ENCODE assay signal across 12 mouse cellular contexts in genomic region chr1:36883805-36884204, GRCm38 (mm10). TPM values are rescaled to one million over a fixed set of nuclear protein-coding genes. Genes with fewer than 3 reads are reported as not detected.
DNase-seq lines count a peak whose midpoint lies in the region; ATAC-seq lines count a peak whose summit lies in the region.
"Had no signal": no experiment of that assay in that cellular context is flagged by ENCODE, and none has a peak within 500 bp of the region (broad histone marks: within the 10 kb centered on the region; RNA-seq: fewer than 3 reads in every experiment).

No protein-coding gene starts in this region.

- no peak for DNase-seq in heart, embryonic 10.5 days (ENCODE audit: low spot score)
- peak; percentile 33 for DNase-seq in CD4-positive helper T cell, adult 2 months (ENCODE audit: low read depth, low spot score)
- peak; percentile 70 for DNase-seq in lung, postnatal 25 days (ENCODE audit: low spot score)
- no peak for DNase-seq in adrenal gland, adult 2 months
- no peak for DNase-seq in spleen, adult 18-20 months
- DNase-seq in spleen, adult 12 weeks (ENCODE audit: low spot score) = no peak
- DNase-seq: adrenal gland, postnatal 14 days; cerebellum, adult 9-11 months had no signal

- H3K9me3 ChIP-seq in heart, embryonic 13.5 days = no peaks in the 10 kb centered on the region
- H3K9me3 ChIP-seq in heart, embryonic 10.5 days = no peaks in the 10 kb centered on the region
- H3K9me3 ChIP-seq: limb, embryonic 13.5 days; midbrain, embryonic 12.5 days had no signal

- H3K36me3 ChIP-seq in heart, embryonic 13.5 days = peaks cover 18% of the 10 kb centered on the region
- H3K36me3 ChIP-seq in heart, embryonic 10.5 days = peaks cover 11% of the 10 kb centered on the region

- 66% methylated on average over 2 of the region's 2 CpGs for WGBS in heart, embryonic 13.5 days
- WGBS in heart, embryonic 10.5 days = 77% methylated on average over 2 of the region's 2 CpGs

- H3K27ac ChIP-seq in heart, embryonic 13.5 days (replicated peaks) = peak overlapping the region; percentile 34; the same call in 1 of the 2 replicates
- no peak overlapping the region for H3K27ac ChIP-seq in heart, embryonic 10.5 days
- peak overlapping the region; percentile 27 for H3K27ac ChIP-seq in brown adipose tissue, adult 24 weeks (replicated peaks; ENCODE audit: low read depth, low read length)
- H3K27ac ChIP-seq: limb, embryonic 13.5 days; midbrain, embryonic 12.5 days had no signal

- no peak for ATAC-seq in heart, embryonic 13.5 days (ENCODE audit: extremely low read depth, insufficient number of reproducible peaks, low FRiP score, low TSS enrichment)

- no peaks in the 10 kb centered on the region for H3K27me3 ChIP-seq in heart, embryonic 13.5 days (replicated peaks)
- no peaks in the 10 kb centered on the region for H3K27me3 ChIP-seq in heart, embryonic 10.5 days (ENCODE audit: insufficient read depth, poor library complexity, severe bottlenecking)
- H3K27me3 ChIP-seq: limb, embryonic 13.5 days; midbrain, embryonic 12.5 days had no signal

- no peak overlapping the region for H3K9ac ChIP-seq in heart, embryonic 13.5 days
- H3K9ac ChIP-seq: limb, embryonic 13.5 days; midbrain, embryonic 12.5 days had no signal

- H3K4me3 ChIP-seq in heart, embryonic 13.5 days = no peak overlapping the region
- H3K4me3 ChIP-seq in heart, embryonic 10.5 days = no peak overlapping the region
- H3K4me3 ChIP-seq in brown adipose tissue, adult 24 weeks (ENCODE audit: insufficient read depth, low read depth, low read length) = no peak overlapping the region
- H3K4me3 ChIP-seq: limb, embryonic 13.5 days; midbrain, embryonic 12.5 days had no signal

- peaks cover 52% of the 10 kb centered on the region for H3K4me1 ChIP-seq in heart, embryonic 13.5 days
- peaks cover 33% of the 10 kb centered on the region for H3K4me1 ChIP-seq in heart, embryonic 10.5 days
- peaks cover 28% of the 10 kb centered on the region for H3K4me1 ChIP-seq in brown adipose tissue, adult 24 weeks (ENCODE audit: control insufficient read depth, insufficient read depth, insufficient read length, low read length)

- H3K4me2 ChIP-seq in heart, embryonic 13.5 days = no peak overlapping the region
- H3K4me2 ChIP-seq: limb, embryonic 13.5 days; midbrain, embryonic 12.5 days had no signal

RNA-seq across cellular contexts. Expression of gene Tmem131, which starts 59.7 kb away (rescaled TPM):
- polyA plus RNA-seq in heart, embryonic 13.5 days (2015; fragmentation: Nextera tagmentation; extraction: Ambion mirVana) = 5.8 and 6.5 TPM in 2 replicates
- 9.2 and 12.1 TPM in 2 replicates for polyA plus RNA-seq in heart, embryonic 10.5 days (2016; fragmentation: Nextera tagmentation; extraction: Ambion mirVana)
- polyA plus RNA-seq in brown adipose tissue, adult 24 weeks (2012; ENCODE audit: insufficient read depth, insufficient read length, missing spikeins) = 13.6 and 17.8 TPM in 2 replicates
- 10 to 100 TPM; 38.8 to 51.0 TPM for total RNA-seq in adrenal gland, adult 2 months (2021)
- 15.8 and 17.8 TPM in 2 replicates for polyA plus RNA-seq in adrenal gland, adult 2 months (2012; rRNA removed)

Comparison
In these comparisons a context has a peak if more than half of its experiments do, and no peak if none do; other contexts are left out.
1. DNase-seq: peak in CD4-positive helper T cell, adult 2 months (single experiment) and lung, postnatal 25 days (single experiment); none in heart, embryonic 10.5 days (single experiment), adrenal gland, adult 2 months (single experiment), spleen, adult 18-20 months (0 of 2) and spleen, adult 12 weeks (single experiment).